Mouse (Mus musculus): ENCODE results near the gene Clip2. TPM values are rescaled to one million over a fixed set of nuclear protein-coding genes. Genes with fewer than 3 reads are reported as not detected.

Clip2 gene
- total and polyA plus RNA-seq, 3 experiments, result 5.4 to 16.7 (median 8.7) TPM

DNA sequence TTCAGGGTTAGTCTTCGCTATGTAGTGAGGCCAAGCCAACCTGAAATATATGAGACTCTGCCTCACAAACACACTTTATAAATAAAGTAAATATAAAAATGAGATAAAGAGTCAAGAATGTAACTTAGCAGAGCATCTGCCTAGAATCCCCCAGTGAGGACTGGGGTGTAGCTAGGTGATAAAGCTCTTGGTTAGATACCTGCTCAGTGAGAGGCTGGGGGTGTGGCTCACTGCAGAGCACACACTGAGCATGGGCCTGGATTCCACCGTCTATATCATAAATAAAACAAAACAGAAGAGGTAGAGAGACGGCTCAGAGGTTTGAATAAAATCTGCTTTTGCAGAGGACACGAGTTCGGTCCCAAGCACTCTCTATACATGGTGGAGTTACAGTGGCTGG lies 88.0 kb downstream of the Clip2 start:
- H3K4me2 ChIP-seq (ENCODE audit: insufficient read depth, low read depth, poor library complexity, severe bottlenecking), result no peak overlapping the region
- no peak overlapping the region for H3K9ac ChIP-seq (ENCODE audit: insufficient read depth, low read depth)
- no peaks in the 10 kb centered on the region for H3K79me2 ChIP-seq (replicated peaks; ENCODE audit: control insufficient read depth, extremely low read depth, insufficient read depth, poor library complexity, severe bottlenecking)
- no peaks in the 10 kb centered on the region for H3K9me3 ChIP-seq (replicated peaks; ENCODE audit: low read length)
- no peak overlapping the region for H3K27ac ChIP-seq (ENCODE audit: insufficient read depth, low read depth)
- H3K4me3 ChIP-seq (replicated peaks in 1 of 3; ENCODE audit: low read depth in 2 of 3, low read length in 2 of 3, poor library complexity in 1 of 3), result no peak overlapping the region
- peaks cover 0 to 7% of the 10 kb centered on the region in 2 experiments; a peak in 1 of 4 replicates for H3K4me1 ChIP-seq (ENCODE audit: control insufficient read depth in 1 of 2, insufficient read depth in 2 of 2)
- in situ Hi-C loops (cut with MboI; ENCODE audit: low pct_ligation_motif_present, low pct_unique_long_range_greater_than_20kb, low sequenced_read_pairs), result no loop called here
- H3K36me3 ChIP-seq (replicated peaks in 1 of 2; ENCODE audit: control insufficient read depth in 1 of 2, insufficient read depth in 1 of 2, low read length in 1 of 2), result no peaks in the 10 kb centered on the region
- no peak for TF ChIP-seq KAT2A (IDR thresholded peaks at IDR 0.05; ENCODE audit: insufficient replicate concordance, low read length)
- TF ChIP-seq CHD2 (IDR thresholded peaks at IDR 0.05; ENCODE audit: low read length), result no peak
- no peak for TF ChIP-seq ELF1 (IDR thresholded peaks at IDR 0.05; ENCODE audit: low read depth, low read length)
- no peak for TF ChIP-seq ZNF384 (IDR thresholded peaks at IDR 0.05; ENCODE audit: low read depth, low read length)
- TF ChIP-seq BHLHE40 (IDR thresholded peaks at IDR 0.05; ENCODE audit: low read depth, low read length), result no peak
- TF ChIP-seq ZMIZ1 (IDR thresholded peaks at IDR 0.05; ENCODE audit: low read depth, low read length), result no peak
- TF ChIP-seq JUND (conservative IDR thresholded peaks at IDR 0.05; ENCODE audit: low read depth, low read length), result no peak
- TF ChIP-seq RAD21 (IDR thresholded peaks at IDR 0.05; ENCODE audit: low read depth, low read length), result no peak
- no peak for TF ChIP-seq MAFK (IDR thresholded peaks at IDR 0.05; ENCODE audit: insufficient replicate concordance, low read length)
- TF ChIP-seq MAX (IDR thresholded peaks at IDR 0.05; ENCODE audit: low read length), result no peak
- no peak for TF ChIP-seq EP300 (IDR thresholded peaks at IDR 0.05; ENCODE audit: low read length)
- TF ChIP-seq CHD1 (IDR thresholded peaks at IDR 0.05; ENCODE audit: low read depth, low read length), result no peak
- TF ChIP-seq TBP (conservative IDR thresholded peaks at IDR 0.05; ENCODE audit: low read depth, low read length), result no peak
- TF ChIP-seq ZC3H11A (IDR thresholded peaks at IDR 0.05; ENCODE audit: low read depth, low read length), result no peak
- H3K27me3 ChIP-seq (replicated peaks), result no peaks in the 10 kb centered on the region
- DNase-seq (ENCODE audit: extremely low read depth), result no peak
- dilution Hi-C loops (cut with MboI; ENCODE audit: extremely low pct_ligation_motif_present, extremely low pct_unique_long_range_greater_than_20kb, low sequenced_read_pairs), result no loop called here

- no peaks in the 10 kb centered on the region for H3K27me3 ChIP-seq (replicated peaks)
- H3K4me2 ChIP-seq (ENCODE audit: insufficient read depth, low read depth, poor library complexity, severe bottlenecking), result no peak overlapping the region
- in situ Hi-C loops (cut with MboI; ENCODE audit: low pct_ligation_motif_present, low pct_unique_long_range_greater_than_20kb, low sequenced_read_pairs) (no loop called here), dilution Hi-C loops (cut with MboI; ENCODE audit: extremely low pct_ligation_motif_present, extremely low pct_unique_long_range_greater_than_20kb, low sequenced_read_pairs) (no loop called here)
- no peak overlapping the region for H3K4me3 ChIP-seq (replicated peaks in 1 of 3; ENCODE audit: low read depth in 2 of 3, low read length in 2 of 3, poor library complexity in 1 of 3)
- no peak overlapping the region for H3K27ac ChIP-seq (ENCODE audit: insufficient read depth, low read depth)
- no peak for DNase-seq (ENCODE audit: extremely low read depth)
- peaks cover 0 to 4% of the 10 kb centered on the region in 2 experiments; a peak in 1 of 4 replicates for H3K4me1 ChIP-seq (ENCODE audit: control insufficient read depth in 1 of 2, insufficient read depth in 2 of 2)
- H3K9ac ChIP-seq (ENCODE audit: insufficient read depth, low read depth), result no peak overlapping the region
- no peaks in the 10 kb centered on the region for H3K79me2 ChIP-seq (replicated peaks; ENCODE audit: control insufficient read depth, extremely low read depth, insufficient read depth, poor library complexity, severe bottlenecking)
- TF ChIP-seq JUND (conservative IDR thresholded peaks at IDR 0.05; ENCODE audit: low read depth, low read length) (no peak), CHD1 (IDR thresholded peaks at IDR 0.05; ENCODE audit: low read depth, low read length) (no peak), NELFE (IDR thresholded peaks at IDR 0.05; ENCODE audit: low read depth, low read length) (no peak), MAX (IDR thresholded peaks at IDR 0.05; ENCODE audit: low read length) (no peak), TBP (conservative IDR thresholded peaks at IDR 0.05; ENCODE audit: low read depth, low read length) (no peak), IRF4 (IDR thresholded peaks at IDR 0.05; ENCODE audit: low read depth, low read length) (no peak), E2F4 (IDR thresholded peaks at IDR 0.05; ENCODE audit: insufficient replicate concordance, low read depth, low read length) (no peak), HCFC1 (IDR thresholded peaks at IDR 0.05; ENCODE audit: low read depth, low read length) (no peak), USF1 (IDR thresholded peaks at IDR 0.05; ENCODE audit: low read depth, low read length) (no peak), POLR2A (IDR thresholded peaks at IDR 0.05; ENCODE audit: low read depth, low read length) (no peak), JUN (IDR thresholded peaks at IDR 0.05; ENCODE audit: insufficient read depth, low read depth, low read length) (no peak)
- no peaks in the 10 kb centered on the region for H3K36me3 ChIP-seq (replicated peaks in 1 of 2; ENCODE audit: control insufficient read depth in 1 of 2, insufficient read depth in 1 of 2, low read length in 1 of 2)
- no peaks in the 10 kb centered on the region for H3K9me3 ChIP-seq (replicated peaks; ENCODE audit: low read length)
Observed at GRCm38 (mm10) chr5:134462731-134463130, 89.5 kb downstream of the Clip2 start.

Measured in CH12.LX (cell line).